Mouse (Mus musculus): Measurements from ENCODE around the gene Aig1.

GRCm38 (mm10) chr10:13687182-13687810 is 181.5 kb downstream of the Aig1 start:
- no peak for TF ChIP-seq CTCF (IDR thresholded peaks at IDR 0.05; ENCODE audit: low read depth)
- TF ChIP-seq EP300 (IDR thresholded peaks at IDR 0.05; ENCODE audit: low read depth) = no peak

Data from liver, embryonic 14.5 days (tissue).